Mouse (Mus musculus) liver, adult 2 months (tissue): ENCODE data around the gene Pars2.

Experiments
- CTCF ChIP-seq: fragments of 200-500 bp; IDR thresholded peaks from 2 replicates; pipeline ENCODE4 v1.5.1; 2011; ENCODE audit warnings: low read depth, low read length, control low read depth
- POLR2A ChIP-seq: fragments of 200-500 bp; IDR thresholded peaks from 2 replicates; pipeline ENCODE4 v1.6.1; 2011; ENCODE audit warnings: low read length, control low read depth; ENCODE audit not compliant: insufficient read depth; ENCODE audit errors: extremely low read depth

GRCm38 (mm10) chr4:106622030-106622493 lies 28.8 kb upstream of the Pars2 start, which contains the start of gene Ttc22:
- TF ChIP-seq CTCF = no peak
- TF ChIP-seq POLR2A = no peak
